Mouse (Mus musculus) CH12.LX (cell line): ENCODE results near the gene L2hgdh. TPM values are rescaled to one million over a fixed set of nuclear protein-coding genes. Genes with fewer than 3 reads are reported as not detected.

ENCODE experiments used
- DNase-seq: peaks from one replicate; pipeline ENCODE4 v3.0.0-alpha.2; 2013; ENCODE audit errors: extremely low read depth
- H3K27ac ChIP-seq: 2 replicates; pipeline ENCODE4 v1.5.1; 2012; ENCODE audit warnings: low read depth, mild to moderate bottlenecking, control low read depth, moderate library complexity; ENCODE audit not compliant: insufficient read depth
- H3K27me3 ChIP-seq: replicated peaks from 2 replicates; pipeline ENCODE3; 2012; ENCODE audit warnings: inconsistent platforms
- H3K36me3 ChIP-seq, 2 experiments: replicated peaks in 1 of 2; 2 replicates each; pipeline versions ENCODE3 to v1.6.1; 2012; ENCODE audit warnings: inconsistent platforms in 1 of 2, low read length in 1 of 2, mild to moderate bottlenecking in 1 of 2, mixed read lengths in 1 of 2, moderate library complexity in 1 of 2; ENCODE audit not compliant: control insufficient read depth in 1 of 2, insufficient read depth in 1 of 2
- H3K4me1 ChIP-seq, 2 experiments: 2 replicates each; pipeline ENCODE4 v1.6.1; 2012; ENCODE audit warnings: inconsistent platforms in 1 of 2, moderate library complexity in 1 of 2; ENCODE audit not compliant: insufficient read depth in 2 of 2, control insufficient read depth in 1 of 2
- H3K4me2 ChIP-seq: 2 replicates; pipeline ENCODE4 v1.6.1; 2012; ENCODE audit warnings: low read depth, mild to moderate bottlenecking, control low read depth; ENCODE audit not compliant: poor library complexity, insufficient read depth, severe bottlenecking
- H3K4me3 ChIP-seq, 3 experiments: fragments of 150-350 bp in 1 of 3; sonication (generic) in 1 of 3; replicated peaks in 1 of 3; 2 replicates each; pipeline versions ENCODE3 to v1.5.1; 2011 to 2012; ENCODE audit warnings: low read depth in 2 of 3, low read length in 2 of 3, mild to moderate bottlenecking in 2 of 3, moderate library complexity in 2 of 3, control low read depth in 1 of 3, improper control_type of control experiment in 1 of 3, inconsistent platforms in 1 of 3, mixed read lengths in 1 of 3; ENCODE audit not compliant: poor library complexity in 1 of 3
- H3K79me2 ChIP-seq: replicated peaks from 2 replicates; pipeline ENCODE4 v1.6.1; 2012; ENCODE audit warnings: mild to moderate bottlenecking, moderate library complexity; ENCODE audit not compliant: control insufficient read depth, poor library complexity, insufficient read depth, severe bottlenecking; ENCODE audit errors: extremely low read depth
- H3K9ac ChIP-seq: 2 replicates; pipeline ENCODE4 v1.6.1; 2012; ENCODE audit warnings: low read depth, mild to moderate bottlenecking, control low read depth, moderate library complexity; ENCODE audit not compliant: insufficient read depth
- H3K9me3 ChIP-seq: replicated peaks from 2 replicates; pipeline ENCODE3; 2012; ENCODE audit warnings: low read length, inconsistent platforms, mixed read lengths
- CHD1 ChIP-seq: IDR thresholded peaks from 2 replicates; pipeline ENCODE4 v1.6.1; 2012; ENCODE audit warnings: low read depth, low read length, improper control_type of control experiment, inconsistent platforms
- E2F4 ChIP-seq: IDR thresholded peaks from 2 replicates; pipeline ENCODE4 v1.6.1; 2011; ENCODE audit warnings: low read depth, low read length, improper control_type of control experiment; ENCODE audit not compliant: insufficient replicate concordance
- ELF1 ChIP-seq: IDR thresholded peaks from 2 replicates; pipeline ENCODE4 v1.6.1; 2014; ENCODE audit warnings: low read depth, mild to moderate bottlenecking, inconsistent platforms, low read length, improper control_type of control experiment
- EP300 ChIP-seq: IDR thresholded peaks from 2 replicates; pipeline ENCODE4 v1.6.1; 2011; ENCODE audit warnings: low read length, improper control_type of control experiment
- GABPA ChIP-seq: IDR thresholded peaks from 2 replicates; pipeline ENCODE4 v1.6.1; 2012; ENCODE audit warnings: low read depth, low read length, improper control_type of control experiment, inconsistent platforms; ENCODE audit not compliant: insufficient replicate concordance
- HCFC1 ChIP-seq: IDR thresholded peaks from 2 replicates; pipeline ENCODE4 v1.6.1; 2012; ENCODE audit warnings: low read depth, mild to moderate bottlenecking, inconsistent platforms, low read length, improper control_type of control experiment
- JUND ChIP-seq: conservative IDR thresholded peaks from 2 replicates; pipeline ENCODE4 v1.6.1; 2011; ENCODE audit warnings: low read depth, low read length, improper control_type of control experiment
- MAFK ChIP-seq: IDR thresholded peaks from 2 replicates; pipeline ENCODE4 v1.6.1; 2011; ENCODE audit warnings: low read length, improper control_type of control experiment; ENCODE audit not compliant: insufficient replicate concordance
- MEF2A ChIP-seq: IDR thresholded peaks from 2 replicates; pipeline ENCODE4 v1.6.1; 2014; ENCODE audit warnings: low read depth, mild to moderate bottlenecking, inconsistent platforms, low read length, improper control_type of control experiment, borderline replicate concordance
- MXI1 ChIP-seq: IDR thresholded peaks from 2 replicates; pipeline ENCODE4 v1.6.1; 2011; ENCODE audit warnings: mild to moderate bottlenecking, low read depth, low read length, improper control_type of control experiment
- NELFE ChIP-seq: IDR thresholded peaks from 2 replicates; pipeline ENCODE4 v1.6.1; 2011; ENCODE audit warnings: low read depth, low read length, improper control_type of control experiment
- PAX5 ChIP-seq: IDR thresholded peaks from 2 replicates; pipeline ENCODE4 v1.6.1; 2012; ENCODE audit warnings: low read length, inconsistent platforms, mixed read lengths
- POLR2A ChIP-seq: IDR thresholded peaks from 2 replicates; pipeline ENCODE4 v1.6.1; 2011; ENCODE audit warnings: low read depth, mild to moderate bottlenecking, improper control_type of control experiment, low read length
- POLR2AphosphoS2 ChIP-seq: IDR thresholded peaks from 2 replicates; pipeline ENCODE4 v1.6.1; 2011; ENCODE audit warnings: low read depth, low read length, improper control_type of control experiment
- RCOR1 ChIP-seq: conservative IDR thresholded peaks from 2 replicates; pipeline ENCODE4 v1.6.1; 2012; ENCODE audit warnings: low read depth, mild to moderate bottlenecking, inconsistent platforms, low read length, improper control_type of control experiment
- SIN3A ChIP-seq: IDR thresholded peaks from 2 replicates; pipeline ENCODE4 v1.6.1; 2012; ENCODE audit warnings: low read length, improper control_type of control experiment, inconsistent platforms
- TBP ChIP-seq: conservative IDR thresholded peaks from 2 replicates; pipeline ENCODE4 v1.6.1; 2011; ENCODE audit warnings: low read depth, low read length, improper control_type of control experiment
- UBTF ChIP-seq: IDR thresholded peaks from 2 replicates; pipeline ENCODE4 v1.6.1; 2012; ENCODE audit warnings: low read depth, mild to moderate bottlenecking, inconsistent platforms, low read length, improper control_type of control experiment, moderate library complexity
- USF1 ChIP-seq: IDR thresholded peaks from 2 replicates; pipeline ENCODE4 v1.6.1; 2014; ENCODE audit warnings: low read depth, mild to moderate bottlenecking, inconsistent platforms, low read length, improper control_type of control experiment
- ZKSCAN1 ChIP-seq: IDR thresholded peaks from 2 replicates; pipeline ENCODE4 v1.6.1; 2012; ENCODE audit warnings: low read depth, inconsistent platforms, low read length, improper control_type of control experiment, borderline replicate concordance
- ZMIZ1 ChIP-seq: IDR thresholded peaks from 2 replicates; pipeline ENCODE4 v1.6.1; 2012; ENCODE audit warnings: low read depth, mild to moderate bottlenecking, inconsistent platforms, low read length, improper control_type of control experiment
- ZNF384 ChIP-seq: IDR thresholded peaks from 2 replicates; pipeline ENCODE4 v1.6.1; 2012; ENCODE audit warnings: low read depth, low read length, improper control_type of control experiment, inconsistent platforms
- dilution Hi-C: fragments of 300-500 bp; cut with MboI; formaldehyde crosslinking; loops from 2 replicates; pipeline ENCODE4 v1.14.3; 2020; ENCODE audit warnings: low sequenced_read_pairs; ENCODE audit not compliant: extremely low pct_unique_long_range_greater_than_20kb, extremely low pct_ligation_motif_present
- in situ Hi-C: fragments of 300-500 bp; cut with MboI; formaldehyde crosslinking; loops from 3 replicates; pipeline ENCODE4 v1.14.3; 2019; ENCODE audit warnings: low sequenced_read_pairs, low pct_ligation_motif_present, low pct_unique_long_range_greater_than_20kb, mixed read lengths
- polyA plus RNA-seq: library from polyadenylated mRNA; unstranded; fragments of >175 nt; gene quantifications from 2 replicates; pipeline ENCODE4 v1.2.1, GENCODE M21; 2012; ENCODE audit warnings: low read depth; ENCODE audit not compliant: insufficient read length
- total RNA-seq, 2 experiments: library from RNA; depleted of rRNA; stranded (reverse); fragments of 300-350 nt in 1 of 2; fragments of >200 nt in 1 of 2; gene quantifications; 2 replicates each; pipeline ENCODE4 v1.2.3; 2012 to 2014

The L2hgdh gene
- total and polyA plus RNA-seq, 3 experiments, result 12.1 to 24.3 (median 15.4) TPM

DNA sequence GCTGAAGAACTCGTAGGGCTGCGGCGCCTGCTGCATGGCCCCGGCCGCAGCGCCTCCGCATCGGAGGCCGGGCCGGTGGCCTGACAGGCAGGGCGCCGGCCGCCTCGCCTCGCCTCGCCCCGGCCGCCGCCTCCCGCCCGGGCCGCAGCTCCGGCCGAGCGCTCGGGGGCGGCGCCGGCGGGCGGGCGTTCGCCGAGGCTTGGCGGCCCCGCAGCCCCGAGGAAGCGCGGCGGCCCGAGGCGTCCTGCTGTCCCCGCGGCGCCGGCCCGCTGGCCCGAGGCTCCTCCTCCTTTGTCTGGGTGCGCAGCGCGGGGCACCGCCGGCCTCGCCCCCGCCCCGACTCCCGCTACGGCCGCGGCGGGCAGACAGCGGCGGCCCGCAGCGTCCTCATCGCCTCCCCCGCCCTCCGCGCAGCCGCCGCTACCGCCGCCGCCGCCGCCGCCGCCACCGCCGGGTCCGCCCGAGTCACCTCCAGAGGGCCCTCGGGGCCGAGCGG lies 43.1 kb downstream of the L2hgdh start, which contains the start of gene Sos2:
Sos2 (minus strand) TSS at position 287 of the 496 bp plus-strand sequence.
- H3K27me3 ChIP-seq, result no peaks in the 10 kb centered on the region
- no peaks in the 10 kb centered on the region for H3K36me3 ChIP-seq
- peaks cover 6 to 7% of the 10 kb centered on the region in 2 experiments for H3K4me1 ChIP-seq
- in situ Hi-C loops, result loop anchor here (25.0 kb wide), 1 partner anchor 469 kb away; the partner anchor contains the start of gene Gm49384
- peak within 1 kb of the TSS; percentile 71 to 83 (median 75) for H3K4me3 ChIP-seq
- peak within 1 kb of the TSS; percentile 65 for H3K27ac ChIP-seq
- no peaks in the 10 kb centered on the region for H3K9me3 ChIP-seq
- H3K4me2 ChIP-seq, result peak within 1 kb of the TSS; percentile 99
- DNase-seq, result no peak
- peak within 1 kb of the TSS; percentile 96 for H3K9ac ChIP-seq
- TF ChIP-seq HCFC1 (no peak), UBTF (peak; percentile 78), NELFE (0 out of 2 replicates have a peak, but pooled peaks have one; percentile 2)
- peaks cover 20% of the 10 kb centered on the region for H3K79me2 ChIP-seq
- dilution Hi-C loops, result no loop called here

DNA sequence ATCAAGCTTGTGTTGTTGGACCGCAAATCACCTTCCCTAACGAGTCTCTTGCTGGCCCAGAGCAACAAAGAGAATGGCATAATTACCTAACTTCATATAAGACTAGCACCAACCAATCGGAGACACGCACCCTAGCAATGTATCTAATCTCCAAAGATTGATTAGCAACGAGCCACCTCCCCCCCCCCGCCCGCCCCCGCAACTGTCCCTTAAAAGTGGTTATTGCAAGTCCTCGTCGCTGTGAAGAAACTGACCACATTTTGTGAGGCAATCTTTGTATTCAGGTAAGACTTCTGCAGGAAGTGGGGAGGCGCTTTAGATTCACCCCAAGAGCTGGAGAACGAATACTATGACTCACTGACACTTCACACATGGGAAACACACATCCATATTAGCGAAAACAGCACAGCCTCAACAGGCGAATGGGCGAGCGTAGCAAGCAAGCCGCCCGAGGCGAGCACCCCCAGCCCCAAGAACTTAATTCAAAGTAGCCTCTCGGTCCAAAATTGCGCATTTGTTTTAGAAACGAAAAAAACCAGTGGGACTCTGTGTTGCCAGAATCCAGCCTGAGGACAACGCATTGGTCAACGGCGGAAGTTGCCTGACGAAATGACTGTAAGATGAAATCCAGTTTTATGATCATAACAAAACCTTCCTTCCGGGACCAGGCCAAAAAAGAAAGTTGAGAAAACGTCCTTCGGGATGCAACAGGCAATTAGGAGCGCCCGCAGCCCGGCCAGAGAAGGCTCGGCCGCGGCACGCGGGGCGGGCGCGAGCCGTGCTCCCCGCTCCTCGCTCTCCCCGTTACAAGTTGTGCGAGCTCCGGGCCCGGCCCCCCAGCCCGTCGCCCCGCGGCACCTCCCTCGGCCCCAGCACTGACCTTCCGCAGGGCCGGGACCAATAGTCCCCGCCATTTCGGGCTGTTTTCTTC lies 43.8 kb downstream of the L2hgdh start:
- Histone ChIP-seq H3K79me2 (peaks cover 20% of the 10 kb centered on the region), H3K4me2 (peak overlapping the region; percentile 93), H3K27ac (peak overlapping the region; percentile 29), H3K27me3 (no peaks in the 10 kb centered on the region), H3K9me3 (no peaks in the 10 kb centered on the region), H3K36me3 (no peaks in the 10 kb centered on the region), H3K9ac (peak overlapping the region; percentile 96), H3K4me3 (peak overlapping the region; percentile 62 to 83 (median 75)), H3K4me1 (peaks cover 6 to 7% of the 10 kb centered on the region in 2 experiments)
- TF ChIP-seq ELF1 (0 out of 2 replicates have a peak, but pooled peaks have one; percentile 11), POLR2A (peak; percentile 33; the same call in 1 of the 2 replicates), ZMIZ1 (0 out of 2 replicates have a peak, but pooled peaks have one; percentile 19), ZNF384 (no peak), MXI1 (peak; percentile 60; the same call in 1 of the 2 replicates), SIN3A (peak; percentile 43; the same call in 1 of the 2 replicates), E2F4 (no peak)
- dilution Hi-C loops, result no loop called here
- in situ Hi-C loops, result loop anchor here (25.0 kb wide), 1 partner anchor 469 kb away; the partner anchor contains the start of gene Gm49384
- DNase-seq, result peak; percentile 39

DNA sequence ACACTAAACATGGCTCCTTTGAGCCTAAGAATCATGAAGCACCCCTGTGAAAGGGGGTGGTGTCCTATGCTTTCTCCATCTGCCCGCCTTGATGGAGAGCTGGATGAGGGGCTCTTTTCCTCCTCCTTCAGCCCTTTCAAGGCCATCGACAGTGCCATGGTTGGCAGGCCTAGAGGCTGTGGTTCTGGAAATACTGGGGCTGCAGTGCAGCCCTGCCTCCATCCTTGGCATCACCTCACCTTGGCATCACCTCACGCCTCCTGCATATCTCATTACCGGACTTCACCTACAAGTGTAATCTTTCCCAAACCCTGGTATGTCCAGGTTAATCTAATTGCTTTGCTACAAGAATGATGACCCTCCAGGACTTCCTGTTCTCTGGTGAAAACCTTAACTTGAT lies 48.5 kb downstream of the L2hgdh start:
- H3K79me2 ChIP-seq, result peaks cover 27% of the 10 kb centered on the region
- DNase-seq, result no peak
- H3K4me3 ChIP-seq, result no peak overlapping the region
- no peak overlapping the region for H3K9ac ChIP-seq
- dilution Hi-C loops, result no loop called here
- no peak overlapping the region for H3K4me2 ChIP-seq
- no peaks in the 10 kb centered on the region for H3K27me3 ChIP-seq
- H3K9me3 ChIP-seq, result no peaks in the 10 kb centered on the region
- TF ChIP-seq RCOR1, result no peak
- TF ChIP-seq E2F4, result no peak
- TF ChIP-seq EP300, result no peak
- no peak for TF ChIP-seq SIN3A
- no peak for TF ChIP-seq NELFE
- no peak for TF ChIP-seq UBTF
- no peak for TF ChIP-seq MEF2A
- TF ChIP-seq POLR2AphosphoS2, result no peak
- TF ChIP-seq MAFK, result no peak
- no peak for TF ChIP-seq PAX5
- TF ChIP-seq TBP, result no peak
- no peak for TF ChIP-seq GABPA
- no peak for TF ChIP-seq MXI1
- TF ChIP-seq JUND, result no peak
- TF ChIP-seq USF1, result no peak
- no peak for TF ChIP-seq ZKSCAN1
- TF ChIP-seq CHD1, result no peak
- peaks cover 0 to 3% of the 10 kb centered on the region in 2 experiments for H3K36me3 ChIP-seq
- no peak overlapping the region for H3K27ac ChIP-seq
- in situ Hi-C loops, result loop anchor here (25.0 kb wide), 1 partner anchor 464 kb away; the partner anchor contains the start of gene Gm49384
- H3K4me1 ChIP-seq, result peaks cover 4 to 7% of the 10 kb centered on the region in 2 experiments
